10 mouse cellular contexts compared by ENCODE assay signal in the genomic region with DNA sequence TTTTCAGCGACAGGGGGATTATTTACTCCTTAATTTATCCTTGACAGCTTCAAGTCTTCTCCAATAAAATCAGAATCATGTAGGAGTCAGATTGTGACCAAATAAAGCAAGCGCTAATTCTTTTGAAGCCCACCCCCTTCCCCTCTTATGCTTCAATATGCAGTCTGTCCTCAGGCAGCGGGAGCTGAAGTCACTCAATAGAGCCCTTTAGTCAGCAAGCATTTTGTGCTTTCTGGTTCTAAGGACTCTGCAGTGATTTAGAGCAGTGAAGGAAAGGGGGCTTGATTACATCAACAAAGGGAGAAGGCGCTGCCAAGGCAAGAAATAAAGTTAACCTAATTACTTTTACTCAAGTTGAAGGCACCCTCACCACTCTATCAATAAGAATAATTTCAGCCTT.
A peak's percentile ranks its signal among the peaks of the same experiment; 100 is the strongest.
DNase-seq lines count a peak whose midpoint lies in the region; ATAC-seq lines count a peak whose summit lies in the region.
"Had no signal": no experiment of that assay in that cellular context is flagged by ENCODE, and none has a peak within 500 bp of the region (broad histone marks: within the 10 kb centered on the region; RNA-seq: fewer than 3 reads in every experiment).

No protein-coding gene starts in this region.

- H3K27ac ChIP-seq in kidney, embryonic 14.5 days (ENCODE audit: low read depth, low read length): no peak overlapping the region
- H3K27ac ChIP-seq in embryonic facial prominence, embryonic 14.5 days (replicated peaks; ENCODE audit: low read depth, low read length): no peak overlapping the region
- H3K27ac ChIP-seq in hindbrain, embryonic 16.5 days (ENCODE audit: low read depth, low read length): no peak overlapping the region

- H3K9ac ChIP-seq in kidney, embryonic 14.5 days (ENCODE audit: low read depth, low read length): no peak overlapping the region
- H3K9ac ChIP-seq in embryonic facial prominence, embryonic 14.5 days (ENCODE audit: low read depth, low read length): no peak overlapping the region
- H3K9ac ChIP-seq in hindbrain, embryonic 16.5 days (ENCODE audit: low read depth, low read length): peak overlapping the region; percentile 52

- no peak for ATAC-seq in kidney, embryonic 14.5 days (ENCODE audit: low FRiP score, low TSS enrichment)
- ATAC-seq in embryonic facial prominence, embryonic 14.5 days (ENCODE audit: low read depth): no peak
- peak; percentile 75; the same call in 1 of the 2 replicates for ATAC-seq in hindbrain, embryonic 16.5 days
- ATAC-seq: activated CD4-positive, CD25-positive, alpha-beta regulatory T cell, adult 4 months had no signal

- no peaks in the 10 kb centered on the region for H3K9me3 ChIP-seq in kidney, embryonic 14.5 days (ENCODE audit: control insufficient read depth, low read length)
- H3K9me3 ChIP-seq in embryonic facial prominence, embryonic 14.5 days (ENCODE audit: control insufficient read depth, low read length): no peaks in the 10 kb centered on the region
- H3K9me3 ChIP-seq in hindbrain, embryonic 16.5 days (ENCODE audit: control insufficient read depth, low read length): no peaks in the 10 kb centered on the region

- H3K4me2 ChIP-seq in kidney, embryonic 14.5 days (replicated peaks; ENCODE audit: low read depth, low read length): peak overlapping the region; percentile 44; the same call in 1 of the 2 replicates
- peak overlapping the region; percentile 60 for H3K4me2 ChIP-seq in embryonic facial prominence, embryonic 14.5 days (ENCODE audit: low read depth, low read length)
- H3K4me2 ChIP-seq in hindbrain, embryonic 16.5 days (ENCODE audit: low read length): peak overlapping the region; percentile 82

- 0 out of 2 replicates have a peak, but pooled peaks cover 3% of the 10 kb centered on the region for H3K4me1 ChIP-seq in kidney, embryonic 14.5 days (ENCODE audit: control insufficient read depth, insufficient read depth, low read length)
- peaks cover 3% of the 10 kb centered on the region; the same call in 1 of the 2 replicates for H3K4me1 ChIP-seq in embryonic facial prominence, embryonic 14.5 days (ENCODE audit: control insufficient read depth, insufficient read depth, low read length)
- peaks cover 7% of the 10 kb centered on the region for H3K4me1 ChIP-seq in hindbrain, embryonic 16.5 days (ENCODE audit: control insufficient read depth, insufficient read depth, low read depth, low read length)

- no peaks in the 10 kb centered on the region for H3K27me3 ChIP-seq in kidney, embryonic 14.5 days (ENCODE audit: control insufficient read depth, insufficient read depth, low read length)
- H3K27me3 ChIP-seq in embryonic facial prominence, embryonic 14.5 days (replicated peaks; ENCODE audit: control insufficient read depth, insufficient read depth, low read length): no peaks in the 10 kb centered on the region
- peaks cover 2% of the 10 kb centered on the region; the same call in 1 of the 2 replicates for H3K27me3 ChIP-seq in hindbrain, embryonic 16.5 days (replicated peaks; ENCODE audit: control insufficient read depth, insufficient read depth, low read length)

- H3K4me3 ChIP-seq in kidney, embryonic 14.5 days (ENCODE audit: low read length): no peak overlapping the region; the same call in 1 of the 2 replicates
- peak overlapping the region; percentile 36 for H3K4me3 ChIP-seq in embryonic facial prominence, embryonic 14.5 days (ENCODE audit: low read depth, low read length)
- H3K4me3 ChIP-seq in hindbrain, embryonic 16.5 days (ENCODE audit: low read length): peak overlapping the region; percentile 47

- WGBS in kidney, embryonic 14.5 days: 29% methylated on average over 4 of the region's 4 CpGs
- 38% methylated on average over 4 of the region's 4 CpGs for WGBS in embryonic facial prominence, embryonic 14.5 days
- 15% methylated on average over 4 of the region's 4 CpGs for WGBS in hindbrain, embryonic 16.5 days

- DNase-seq in kidney, adult 9 months: no peak
- peak; percentile 11 for DNase-seq in embryonic facial prominence, embryonic 14.5 days (ENCODE audit: low spot score)
- DNase-seq in neural tube, embryonic 10.5 days (ENCODE audit: extremely low spot score, low spot score): peak; percentile 14
- DNase-seq in adrenal gland, adult (ENCODE audit: inconsistent age in 2 of 2, low spot score in 1 of 2): no peak
- no peak for DNase-seq in gastrocnemius, adult 8-10 months (ENCODE audit: low spot score in 2 of 2)
- no peak for DNase-seq in frontal cortex, postnatal 36 days (ENCODE audit: low spot score in 2 of 2)
- DNase-seq: gastrocnemius, postnatal 36 days had no signal

- H3K36me3 ChIP-seq in kidney, embryonic 14.5 days (ENCODE audit: control insufficient read depth, insufficient read depth, low read length): no peaks in the 10 kb centered on the region
- H3K36me3 ChIP-seq in embryonic facial prominence, embryonic 14.5 days (ENCODE audit: control insufficient read depth, insufficient read depth, low read length): no peaks in the 10 kb centered on the region
- H3K36me3 ChIP-seq in hindbrain, embryonic 16.5 days (ENCODE audit: control insufficient read depth, insufficient read depth, low read length): no peaks in the 10 kb centered on the region

Comparison
In these comparisons a context has a peak if more than half of its experiments do, and no peak if none do; other contexts are left out.
1. DNase-seq: peak in embryonic facial prominence, embryonic 14.5 days (single experiment) and neural tube, embryonic 10.5 days (single experiment); none in kidney, adult 9 months (single experiment), adrenal gland, adult (0 of 2), gastrocnemius, adult 8-10 months (0 of 2) and frontal cortex, postnatal 36 days (0 of 2).
2. Peak in every context shown above with its lines, with median percentiles within 50 percentile points of each other: H3K4me2 ChIP-seq.